Mouse (Mus musculus) cerebellum, postnatal 25 days (tissue): Measurements from ENCODE around the gene Rerg.
A peak's percentile ranks its signal among the peaks of the same experiment; 100 is the strongest.

Experiments
- DNase-seq, 2 experiments: peaks; one replicate each; pipeline ENCODE4 v3.0.0; 2021; ENCODE audit warnings: mixed read lengths in 2 of 2

The Rerg gene

DNA sequence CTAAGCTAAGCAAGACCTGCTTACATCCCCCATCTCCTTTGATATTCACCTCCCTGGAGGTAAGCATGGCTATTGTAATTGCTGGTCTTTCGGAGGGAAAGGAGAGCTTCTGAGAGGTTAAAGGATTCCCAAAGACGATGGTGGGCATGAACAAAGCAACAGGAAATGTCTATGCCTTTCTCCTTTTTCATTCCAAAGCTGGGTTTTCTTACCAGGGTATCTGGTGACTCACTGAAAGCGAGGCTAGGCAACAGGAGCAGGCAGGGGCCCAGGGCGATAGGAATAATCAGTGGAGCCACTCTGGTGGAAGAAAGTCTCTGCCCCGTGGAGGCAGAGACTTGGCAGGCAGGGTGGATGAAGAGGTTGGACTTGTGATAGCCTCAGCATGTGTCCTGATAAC, at the start of gene Rerg:
TSS of gene Rerg (minus strand) at position 272 of the 400 bp plus-strand sequence.
- no peak for DNase-seq

DNA sequence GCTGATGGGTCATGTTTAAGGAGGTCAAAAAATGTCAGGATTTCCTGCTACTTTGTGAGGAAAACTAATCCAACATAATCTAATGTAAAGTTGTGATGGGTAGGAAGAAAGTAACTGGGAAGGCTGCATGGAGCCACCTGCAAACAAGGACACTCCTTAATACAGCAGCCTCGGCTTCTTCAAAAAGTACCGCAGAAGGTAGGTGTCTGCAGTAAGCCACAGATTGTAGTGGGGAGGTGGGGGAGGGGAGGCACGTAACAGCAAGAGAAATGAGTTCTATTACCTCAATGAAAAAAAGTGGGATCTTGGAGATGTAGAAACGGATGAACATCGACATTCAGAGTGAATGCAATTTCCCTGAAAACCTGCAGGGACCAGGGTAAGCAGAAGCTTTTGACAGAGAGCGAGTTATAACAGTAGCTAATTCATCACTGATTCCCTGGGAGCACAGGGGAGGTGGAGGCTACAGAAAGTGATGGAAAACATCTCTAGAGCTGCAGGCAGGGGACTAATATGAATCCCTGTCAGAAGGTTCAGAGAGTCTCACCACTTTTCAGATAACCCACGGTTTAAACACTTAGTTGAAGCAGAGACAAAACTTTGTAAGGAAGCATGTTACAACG, 47.7 kb upstream of the Rerg start:
- DNase-seq = no peak

DNA sequence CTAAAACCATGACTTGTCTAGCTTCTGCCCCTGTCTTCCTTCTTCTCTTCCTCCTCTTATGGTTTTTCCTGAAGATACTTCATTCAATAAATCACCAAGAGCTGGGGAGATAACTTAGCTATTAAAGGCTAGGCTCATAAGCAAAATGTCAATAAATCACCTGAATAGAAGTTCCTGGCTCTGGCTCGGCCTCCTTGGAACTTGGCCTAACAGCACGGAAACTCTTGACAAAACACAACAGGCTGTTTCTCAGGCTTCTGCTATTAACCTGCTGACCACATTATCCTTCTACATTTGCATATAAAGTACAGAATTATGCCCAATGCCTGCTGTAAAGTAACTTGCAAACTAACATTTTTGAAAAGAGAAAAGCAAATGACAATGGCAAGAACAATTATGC, 41.1 kb upstream of the Rerg start:
- DNase-seq = no peak

DNA sequence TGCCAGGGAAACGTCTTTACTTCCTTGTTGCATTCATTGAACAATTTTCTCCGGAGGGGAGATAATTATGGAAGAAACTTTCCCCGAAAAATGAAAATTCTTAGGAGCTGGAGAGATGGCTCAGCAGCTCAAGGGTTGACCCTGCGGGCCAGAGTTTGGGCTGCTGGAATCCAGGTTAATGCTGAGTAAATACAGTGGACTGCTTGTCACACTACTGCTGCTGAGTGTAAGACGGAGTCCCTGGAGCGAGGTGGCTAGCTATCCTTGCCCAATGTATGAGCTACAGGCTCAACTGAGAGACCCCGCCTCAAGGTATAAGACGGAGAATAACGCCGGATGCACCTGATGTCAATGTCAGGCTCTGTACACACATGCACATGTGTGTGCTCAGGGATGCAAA, 40.7 kb upstream of the Rerg start:
- DNase-seq = no peak

DNA sequence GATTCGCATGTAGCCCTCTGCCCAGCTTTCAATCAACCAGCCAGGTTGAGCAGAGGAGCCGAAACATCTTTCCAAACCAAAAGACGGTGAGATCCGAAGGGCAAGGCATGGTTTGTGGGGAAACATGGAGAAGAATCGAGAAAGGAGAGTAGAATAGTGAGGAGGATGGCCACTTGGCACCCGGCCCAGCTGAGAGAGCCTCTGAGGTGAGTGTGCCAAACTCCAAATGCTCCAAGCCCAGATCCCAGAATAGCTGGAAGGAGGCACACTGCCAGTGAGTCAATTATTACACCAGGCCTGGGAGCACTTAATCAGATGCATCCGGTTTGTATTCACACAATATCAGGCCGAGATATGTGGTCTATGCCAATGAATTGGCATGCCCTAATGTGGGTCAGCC, 39.7 kb upstream of the Rerg start:
- peak; percentile 82 to 90 for DNase-seq

DNA sequence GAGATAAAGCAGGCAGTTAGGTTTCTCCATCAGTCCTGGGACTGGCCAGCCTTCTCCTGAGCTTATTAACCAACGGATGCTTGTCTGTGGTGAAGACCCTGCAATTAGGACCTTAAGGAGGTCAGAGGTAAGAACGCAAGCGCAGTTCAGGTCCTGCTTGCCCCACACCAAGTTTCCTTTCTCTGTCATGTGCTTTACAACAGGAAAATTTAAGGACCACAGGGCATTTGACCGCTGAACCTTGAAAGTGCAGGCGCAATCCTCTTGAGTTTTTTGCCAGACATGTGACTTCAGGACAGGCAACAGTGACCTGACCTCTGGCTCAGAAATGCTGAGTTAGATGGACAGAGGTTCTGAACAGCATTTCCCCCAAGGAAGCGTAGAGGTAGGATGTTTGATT, 36.8 kb upstream of the Rerg start:
- DNase-seq = no peak

DNA sequence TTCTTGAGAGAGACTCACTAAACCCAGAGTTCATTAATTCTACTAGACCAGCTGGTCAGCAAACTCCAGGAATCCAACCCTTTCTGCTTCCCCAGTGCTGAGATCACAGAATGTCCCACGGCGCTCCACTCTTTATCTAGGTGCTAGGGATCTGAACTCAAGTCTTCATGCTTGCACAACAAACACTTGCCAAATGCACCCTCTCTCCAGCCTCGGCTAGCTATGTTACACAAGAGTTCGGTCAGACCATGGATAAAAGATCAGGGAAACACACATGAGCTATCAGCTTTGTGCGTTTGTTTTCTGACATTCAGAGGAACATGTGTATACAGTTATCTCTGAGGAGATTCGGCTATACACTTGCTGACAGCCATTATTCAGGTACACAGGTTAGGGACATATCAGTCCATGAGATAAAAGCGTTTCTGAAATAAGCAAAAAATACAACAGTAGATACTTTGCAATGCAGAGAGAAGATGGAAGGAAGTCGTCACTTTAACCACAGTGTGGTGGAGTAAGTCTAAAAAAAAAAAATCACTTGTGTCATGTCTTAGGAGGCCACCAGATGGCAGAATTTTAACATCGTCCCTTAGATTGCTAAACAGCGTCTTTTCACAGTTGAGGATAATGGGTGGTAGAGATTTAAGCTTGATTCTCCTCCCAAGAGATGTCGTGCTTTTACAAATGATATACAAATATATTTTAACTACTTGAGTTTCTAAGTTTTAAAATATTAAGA, 35.5 kb upstream of the Rerg start:
- DNase-seq = peak in 1 of 2 experiments; percentile 43

DNA sequence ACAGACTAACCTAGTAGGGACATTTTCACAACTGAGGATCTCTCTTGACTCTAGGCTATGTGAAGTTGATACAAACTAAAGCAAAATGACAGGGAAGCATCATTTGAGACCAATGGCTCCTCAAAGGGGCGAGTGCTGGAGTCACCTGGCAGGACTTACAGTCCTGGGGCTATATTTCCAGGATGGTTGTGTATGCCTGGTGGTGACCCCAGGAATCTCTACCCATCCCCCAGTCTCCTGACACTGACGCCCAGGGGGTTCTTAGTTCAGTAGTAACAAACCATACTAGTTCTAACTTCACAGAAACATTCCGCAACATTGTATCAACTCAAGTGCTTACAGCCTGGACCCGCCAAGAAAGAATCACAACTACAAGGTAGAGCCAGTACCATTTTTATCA, 32.4 kb upstream of the Rerg start:
- DNase-seq = no peak

DNA sequence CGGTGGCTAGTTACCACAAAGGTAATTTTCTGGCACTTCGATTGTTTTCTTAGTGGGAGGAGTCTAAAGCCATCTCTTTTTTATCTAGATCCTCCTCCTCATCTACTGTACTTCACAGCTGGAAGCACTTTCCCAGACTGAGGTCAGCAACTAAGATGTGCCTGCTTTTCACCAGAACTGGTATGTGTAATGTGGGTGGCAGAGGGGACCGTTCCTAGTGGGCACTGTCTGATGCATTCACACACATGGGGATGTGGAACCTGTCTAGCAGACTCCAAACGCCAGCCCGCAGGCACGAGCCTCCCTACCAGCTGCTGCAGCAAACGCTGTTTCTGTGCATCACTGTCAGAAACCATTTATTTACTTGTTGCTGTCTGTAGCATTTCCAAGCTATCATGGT, 31.3 kb upstream of the Rerg start:
- DNase-seq = no peak

DNA sequence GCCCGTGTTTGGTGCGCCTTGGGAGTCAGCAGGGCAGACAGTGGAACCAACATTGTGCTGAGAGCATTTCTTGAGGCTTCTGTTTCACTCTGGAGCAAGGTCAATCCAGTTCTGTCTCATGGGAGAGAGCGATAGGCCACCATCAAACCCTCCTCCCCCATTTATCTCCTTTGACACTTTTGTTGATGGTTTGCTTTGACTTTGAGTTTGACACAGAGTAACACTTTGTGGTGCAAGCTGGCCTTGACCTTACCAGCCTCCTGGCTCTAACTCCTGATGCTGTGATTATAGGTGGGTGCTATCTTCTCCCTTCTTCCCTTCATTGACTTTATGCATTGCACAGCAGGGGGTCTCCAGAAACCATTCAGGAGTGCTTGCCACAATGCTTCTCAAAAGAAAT, 30.9 kb upstream of the Rerg start:
- no peak for DNase-seq

DNA sequence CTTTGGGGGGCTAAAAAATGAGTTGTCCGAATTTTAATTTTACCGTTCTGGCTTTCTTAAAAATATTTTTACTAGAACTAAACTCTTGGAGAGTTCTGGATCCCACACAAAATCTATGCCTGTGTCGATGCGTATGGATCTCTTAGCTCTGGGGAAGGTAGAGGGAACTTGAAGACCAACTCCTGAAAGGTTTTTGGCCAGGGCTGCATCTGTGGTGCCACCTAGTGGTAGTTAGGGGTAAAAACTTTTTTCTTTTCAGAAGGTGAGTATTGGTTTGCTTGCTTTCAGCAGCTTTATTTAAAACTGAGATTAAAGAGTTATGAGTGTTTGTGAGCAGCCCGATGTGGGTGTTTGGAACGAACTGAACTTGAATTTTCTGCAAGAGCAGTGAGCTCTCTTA, 21.8 kb upstream of the Rerg start:
- peak in 1 of 2 experiments; percentile 27 for DNase-seq

DNA sequence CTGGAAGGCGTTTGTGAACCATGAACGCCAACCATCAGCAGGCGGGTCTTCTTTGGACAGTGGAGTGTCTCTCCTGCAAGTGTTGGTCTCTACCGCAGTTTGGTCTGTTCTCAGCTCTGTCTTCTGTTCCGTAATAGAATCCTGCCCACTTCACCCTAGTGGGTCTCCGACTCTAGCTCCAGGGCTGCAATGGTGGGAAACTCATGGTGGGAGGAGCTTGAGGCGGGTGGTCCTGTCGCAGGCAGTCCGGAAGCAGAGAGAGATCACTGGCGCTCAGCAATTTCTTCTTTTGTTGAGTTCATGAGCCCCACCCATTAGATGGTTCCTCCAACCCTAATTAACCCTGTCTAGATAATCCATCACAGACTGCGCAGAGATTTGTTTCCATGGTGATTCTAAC, 20.7 kb upstream of the Rerg start:
- DNase-seq = no peak

DNA sequence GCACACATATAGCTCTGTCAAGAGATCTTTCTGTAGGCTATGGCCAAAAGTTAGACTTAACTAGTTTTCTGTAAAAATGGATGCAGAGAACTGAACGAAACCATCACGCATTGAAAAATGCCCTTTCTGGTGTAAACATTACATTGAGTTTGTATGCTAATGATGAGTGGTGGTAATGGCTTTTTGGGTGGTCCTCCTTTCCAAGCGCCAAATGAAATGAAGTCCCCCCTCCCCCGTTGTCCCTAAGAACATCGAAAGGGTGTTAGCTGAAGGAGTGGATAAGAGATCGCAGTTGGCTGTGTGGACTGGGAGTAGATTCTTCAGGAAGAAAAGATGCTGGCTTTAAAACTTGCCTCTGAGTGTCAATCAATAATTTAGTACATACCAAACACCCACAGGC, 20.3 kb upstream of the Rerg start:
- DNase-seq = no peak

DNA sequence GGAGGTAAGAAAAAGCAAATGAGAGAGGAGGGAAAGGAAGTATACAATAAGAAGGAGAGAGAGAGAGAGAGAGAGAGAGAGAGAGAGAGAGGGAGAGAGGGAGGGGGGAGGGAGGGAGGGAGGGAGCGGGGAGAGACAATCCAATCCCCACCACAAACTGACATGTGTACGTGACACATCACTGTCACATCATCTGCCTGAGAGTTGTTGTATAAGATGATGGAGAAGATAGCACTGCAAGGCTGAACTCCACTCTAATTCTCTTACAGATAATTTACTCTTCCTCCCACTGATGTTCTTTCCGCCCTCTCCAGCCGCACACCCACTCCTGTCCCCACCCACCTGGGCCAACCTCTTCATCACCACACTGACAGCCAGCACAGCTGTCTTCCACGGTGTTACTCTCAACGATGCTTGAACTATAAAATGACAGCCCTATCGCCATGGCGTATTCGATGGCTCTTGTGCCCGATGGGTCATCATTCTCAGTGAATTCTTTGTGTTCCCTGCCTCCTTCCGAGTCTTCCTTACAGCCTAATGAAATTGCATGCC, 18.2 kb upstream of the Rerg start:
- no peak for DNase-seq

DNA sequence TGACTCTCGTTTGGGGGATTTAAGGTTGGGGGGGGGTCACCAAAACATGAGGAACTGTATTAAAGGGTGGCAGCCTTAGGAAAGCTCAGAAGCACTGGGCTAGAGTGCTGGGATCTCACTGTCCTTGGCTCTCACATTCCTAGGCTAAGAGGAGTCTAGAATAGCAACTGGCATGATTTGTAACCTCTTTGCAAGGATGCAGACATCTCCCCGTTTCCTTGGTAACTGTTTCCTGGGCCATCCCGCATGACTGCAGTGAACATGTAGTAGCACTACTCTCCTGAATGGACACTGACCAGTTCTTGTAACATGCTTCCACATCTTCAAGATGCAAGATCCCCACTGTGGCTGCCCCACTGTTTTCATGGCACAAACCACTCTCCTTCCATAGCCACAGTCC, 17.1 kb upstream of the Rerg start:
- no peak for DNase-seq

DNA sequence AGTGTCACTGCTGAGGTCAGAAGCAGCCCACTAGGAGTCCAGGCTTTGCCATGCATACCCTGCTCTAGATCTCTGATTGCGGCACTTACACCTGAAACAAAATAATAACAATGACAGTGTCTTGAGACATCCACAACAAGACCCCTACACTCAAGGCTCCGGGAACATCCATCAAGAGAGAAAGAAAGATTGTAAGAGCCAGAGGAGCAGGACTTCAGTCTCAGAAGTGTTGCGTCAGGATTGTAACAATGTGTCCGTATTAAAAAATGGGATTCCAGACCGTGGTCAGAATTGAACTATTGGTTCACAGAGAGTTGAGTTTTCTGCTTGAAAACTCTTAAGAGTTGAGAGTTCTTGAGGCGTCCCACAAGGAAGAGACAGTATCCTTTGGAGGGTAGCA, 10.3 kb upstream of the Rerg start:
- DNase-seq = no peak

DNA sequence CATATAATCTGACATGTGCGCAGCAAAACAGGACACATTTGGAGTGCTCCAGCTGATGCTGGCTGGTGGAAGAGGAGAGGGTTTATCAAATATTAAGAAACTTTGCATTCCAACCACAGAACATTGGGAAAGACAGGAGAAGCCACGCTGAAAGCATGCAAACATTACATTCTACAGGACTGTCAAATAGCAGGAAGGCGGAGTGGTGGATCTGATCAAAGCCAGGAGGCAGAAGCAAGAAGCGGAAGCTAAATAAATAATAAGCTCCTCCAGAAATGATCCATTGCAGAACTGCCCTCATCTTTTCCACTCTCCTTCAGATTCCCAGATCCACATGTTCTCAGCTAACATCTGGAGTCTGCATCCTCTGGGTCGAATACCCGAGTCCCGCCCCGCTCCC, 9.8 kb upstream of the Rerg start:
- DNase-seq = no peak

DNA sequence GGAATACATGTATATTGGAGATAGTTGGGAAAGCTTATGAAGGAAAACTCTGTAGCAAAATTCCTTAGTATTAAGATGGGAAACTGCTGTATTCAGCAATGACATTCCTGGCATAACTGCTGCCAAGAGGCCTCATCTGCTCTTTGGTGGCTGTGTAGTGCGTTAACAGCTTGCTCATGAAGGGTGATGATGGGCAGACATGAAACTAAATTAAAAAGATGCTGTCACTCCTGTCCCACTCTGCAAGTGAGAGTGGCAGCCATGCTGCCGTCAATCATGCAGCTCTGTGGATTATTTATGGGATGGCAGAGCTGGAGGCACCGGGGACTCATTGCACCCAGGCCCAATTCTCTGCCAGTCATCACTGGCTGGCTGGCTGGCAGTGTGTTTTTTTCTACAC, 8.7 kb upstream of the Rerg start:
- no peak for DNase-seq

DNA sequence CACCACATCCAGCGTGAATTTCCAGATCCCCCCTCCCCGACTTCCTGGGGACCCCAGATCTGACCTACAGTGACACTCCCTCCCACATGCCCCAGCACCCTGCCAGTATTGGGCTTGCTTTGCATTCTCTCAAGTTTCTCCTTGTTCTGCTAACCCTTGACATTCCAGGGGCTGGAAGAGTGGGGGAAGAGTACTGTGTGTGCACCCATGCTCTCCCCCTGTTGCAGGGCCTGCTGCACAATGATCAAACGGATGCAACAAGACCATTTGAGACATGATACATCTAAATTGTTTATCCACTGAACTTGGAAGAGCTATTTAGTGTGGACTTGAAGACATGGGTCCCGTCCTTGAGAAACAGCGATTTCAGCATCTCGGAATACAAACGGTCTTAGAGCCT, 349 bp upstream of the Rerg start:
- DNase-seq = no peak

DNA sequence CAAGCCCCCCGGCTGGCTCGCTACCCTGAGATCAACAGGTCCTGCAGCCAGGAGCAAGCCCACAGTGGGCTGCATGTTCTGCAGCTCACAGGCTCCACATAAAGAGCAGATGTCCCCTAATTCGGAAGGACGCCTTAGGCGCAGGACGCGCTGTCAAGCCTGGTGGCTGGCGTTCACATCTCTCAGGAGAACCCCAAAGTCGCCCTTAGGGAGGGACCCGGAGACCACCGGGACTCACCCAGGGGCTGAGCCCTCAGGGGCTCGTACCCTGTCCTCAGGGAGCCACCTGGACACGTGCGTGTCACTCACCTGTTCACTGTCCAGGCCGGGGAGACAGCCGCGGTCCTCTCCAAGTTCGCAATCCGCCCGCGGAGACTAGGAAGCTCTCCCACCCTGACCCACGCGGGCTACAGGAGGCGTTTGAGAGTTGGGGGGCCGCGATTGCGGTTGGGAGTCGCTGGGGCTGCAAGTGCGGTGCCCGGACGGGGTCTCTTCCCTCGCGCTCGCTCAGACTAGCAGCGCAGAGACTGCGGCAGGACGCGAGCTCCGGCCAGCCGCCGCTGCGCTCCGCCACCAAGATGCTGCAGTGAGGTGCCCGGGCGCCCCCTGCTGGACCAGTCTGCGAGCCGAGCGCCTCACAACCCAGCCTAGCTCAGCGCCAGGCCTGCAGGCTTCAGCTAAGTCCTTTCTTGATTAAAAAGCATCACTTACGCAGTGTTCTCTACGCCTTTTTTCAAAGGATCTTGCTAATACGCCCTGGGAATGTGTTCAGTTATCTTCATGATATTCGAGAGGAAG, 927 bp downstream of the Rerg start:
- DNase-seq = peak; percentile 94 to 97

DNA sequence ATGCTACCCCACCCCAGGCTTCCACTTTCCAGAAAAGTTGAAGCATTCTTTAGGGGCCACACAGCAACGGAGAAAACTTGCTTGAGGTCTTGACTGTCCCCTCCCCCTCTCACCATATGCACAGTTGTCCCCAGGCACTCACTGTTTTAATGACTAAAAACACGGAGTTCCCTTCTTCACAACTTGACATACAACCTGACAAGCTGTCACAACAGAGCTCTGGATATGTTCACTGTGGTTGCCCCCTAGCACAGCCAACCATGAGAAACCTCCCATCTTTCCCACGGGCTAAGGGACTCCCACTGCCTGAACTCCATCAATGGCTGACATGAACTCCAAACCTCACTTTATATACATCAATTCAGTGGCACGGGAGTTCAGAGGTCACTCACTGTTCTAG, 3.5 kb downstream of the Rerg start:
- no peak for DNase-seq

DNA sequence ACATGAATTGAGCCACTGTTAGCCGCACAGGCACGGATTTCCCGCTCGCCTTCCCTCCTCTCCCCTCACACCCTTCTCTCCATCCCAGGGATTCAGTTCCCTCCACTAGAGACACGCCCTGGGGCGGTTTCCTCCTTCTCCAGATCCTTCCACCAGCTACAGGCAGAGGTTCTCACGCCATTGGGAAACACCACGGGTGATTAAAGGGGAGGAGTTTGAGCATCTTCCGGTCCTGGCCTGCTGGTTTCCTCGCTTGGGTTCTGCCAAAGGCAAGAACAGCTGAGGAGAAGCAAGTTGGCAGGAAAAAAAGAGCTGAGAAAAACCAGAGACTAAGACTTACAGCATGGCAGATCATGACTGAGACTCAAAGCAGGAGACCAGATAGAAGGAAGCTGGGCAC, 6.7 kb downstream of the Rerg start:
- DNase-seq = no peak

DNA sequence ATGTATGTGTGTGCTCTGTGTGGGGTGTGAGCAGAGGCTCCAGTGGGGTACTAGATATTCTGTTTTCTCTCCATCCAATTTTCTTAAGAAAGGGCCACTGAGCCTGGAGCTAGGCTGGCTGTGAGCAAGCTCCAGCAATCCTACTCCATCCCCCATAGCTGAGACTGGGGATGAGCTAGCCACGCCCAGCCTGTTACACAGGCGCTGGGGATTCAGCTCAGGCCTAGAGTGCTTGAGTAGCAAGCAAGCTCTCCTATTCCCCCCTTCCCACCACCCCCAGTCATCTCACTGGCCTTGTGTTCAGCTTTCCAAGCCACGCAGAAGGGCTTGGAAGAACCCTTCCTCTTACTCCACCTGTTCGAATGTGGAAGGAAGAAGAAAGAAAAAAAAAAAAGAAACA, 7.2 kb downstream of the Rerg start:
- no peak for DNase-seq

DNA sequence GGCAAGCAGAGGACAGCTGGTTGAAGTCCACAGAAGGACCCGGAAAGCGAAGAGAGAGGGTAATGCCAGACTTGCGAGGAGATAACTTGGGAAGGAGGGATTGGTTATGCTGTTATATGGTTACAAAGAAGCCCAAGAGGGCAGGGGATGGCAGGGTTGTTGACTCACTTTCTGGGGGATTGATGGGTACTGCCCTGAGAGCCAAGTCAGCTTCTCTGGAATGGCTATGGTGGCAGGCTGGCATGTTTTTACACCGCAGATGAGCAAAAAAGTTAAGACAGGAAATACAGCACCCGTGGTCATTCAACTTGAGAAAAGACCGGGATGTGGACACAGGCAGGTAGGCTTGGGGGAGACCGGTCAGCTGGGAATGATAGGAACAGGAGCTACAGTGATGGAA, 7.8 kb downstream of the Rerg start:
- DNase-seq = no peak
